Mouse (Mus musculus): ENCODE data around the gene Itpr1.
"Not testable (repeated sequence)": the region's sequence is repeated elsewhere in the genome, so short reads cannot be mapped to it uniquely, and the experiment has no call there.

Gene Itpr1

DNA sequence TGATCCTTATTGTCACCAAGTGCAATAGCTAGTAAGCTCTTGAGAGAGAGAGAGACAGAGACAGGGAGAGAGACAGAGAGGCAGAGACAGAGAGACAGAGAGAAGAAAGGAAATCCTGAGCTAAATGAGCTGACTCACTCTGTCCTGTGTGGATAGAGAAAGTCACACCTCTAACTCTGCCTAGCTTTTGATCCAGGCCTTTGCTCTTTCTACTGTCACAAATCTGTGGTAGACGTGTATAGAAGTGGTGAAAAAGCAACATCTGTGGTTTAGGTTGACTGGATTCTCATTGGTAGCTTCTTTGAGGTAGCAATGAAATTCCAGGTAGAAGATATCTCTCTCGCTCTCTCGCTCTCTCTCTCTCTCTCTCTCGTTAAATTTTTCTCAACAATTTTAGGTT, 322.4 kb downstream of the Itpr1 start:
- in situ Hi-C loops (cut with MseI, MboI): no loop called here

GRCm38 (mm10) chr6:108536546-108537317, 323.8 kb downstream of the Itpr1 start:
- in situ Hi-C loops (cut with MseI, MboI): no loop called here

- in situ Hi-C loops (cut with MseI, MboI): no loop called here
These were observed 325.5 kb downstream of the Itpr1 start for GRCm38 (mm10) chr6:108538406-108538805.

GRCm38 (mm10) chr6:108540441-108540840, 327.5 kb downstream of the Itpr1 start:
- in situ Hi-C loops (cut with MseI, MboI): no loop called here

DNA sequence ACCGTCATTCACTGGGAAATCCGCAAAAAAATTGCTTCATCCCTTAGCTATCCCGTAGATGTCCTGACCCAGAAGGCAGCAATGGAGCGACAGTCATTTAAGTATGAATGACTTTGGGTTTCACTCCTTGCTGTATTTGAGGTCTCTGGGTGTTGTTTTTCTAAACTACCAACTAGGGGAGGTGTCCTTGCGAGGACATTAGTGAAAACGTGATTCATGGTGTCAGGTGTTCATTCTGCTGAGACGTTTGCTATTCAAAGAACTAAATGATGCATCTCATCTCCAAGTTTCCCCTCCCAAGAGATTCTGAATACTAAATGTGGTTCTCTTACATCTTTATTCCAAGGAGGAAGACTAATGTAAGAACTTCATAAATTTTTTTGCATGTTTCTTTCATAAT, 332.0 kb downstream of the Itpr1 start:
- in situ Hi-C loops (cut with MseI, MboI): no loop called here

DNA sequence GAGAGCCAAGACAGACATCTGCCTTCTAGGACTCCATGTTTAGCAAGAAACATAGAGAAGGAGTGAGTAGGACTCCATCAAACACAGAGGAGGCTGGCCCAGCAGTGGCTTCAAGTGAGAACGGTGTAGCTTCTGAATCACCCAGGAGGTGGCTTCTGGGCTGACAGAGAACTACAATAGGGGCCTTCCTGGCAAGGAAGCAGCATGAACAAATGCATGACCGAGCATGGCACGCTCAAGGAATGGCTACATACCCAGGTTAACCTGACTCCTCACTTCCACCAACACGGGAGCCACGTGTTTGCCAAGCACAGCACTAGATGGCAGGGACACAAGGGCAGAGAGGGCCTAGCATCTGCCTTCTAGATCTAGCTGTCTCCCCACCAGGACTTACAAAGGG, 332.6 kb downstream of the Itpr1 start:
- in situ Hi-C loops (cut with MseI, MboI): no loop called here

DNA sequence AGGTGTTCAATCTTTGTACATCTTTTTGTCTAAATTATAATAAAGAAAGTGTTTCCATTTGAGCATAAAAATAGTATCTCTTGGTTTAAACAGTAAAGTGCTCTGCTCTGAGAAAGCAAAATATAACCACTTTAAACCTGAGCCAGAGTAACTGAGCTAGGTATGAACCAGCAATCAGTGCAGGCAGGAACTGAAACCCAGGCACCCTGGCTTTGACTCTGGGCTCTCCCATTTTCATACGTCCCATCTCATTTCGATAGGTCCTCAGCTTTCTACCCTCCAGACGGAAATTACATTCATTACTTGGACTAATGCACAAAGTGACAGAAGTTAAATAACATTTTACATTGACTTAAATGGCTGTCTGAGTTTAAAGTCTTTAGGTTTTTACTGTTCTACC, 335.5 kb downstream of the Itpr1 start:
- in situ Hi-C loops (cut with MseI, MboI): no loop called here

DNA sequence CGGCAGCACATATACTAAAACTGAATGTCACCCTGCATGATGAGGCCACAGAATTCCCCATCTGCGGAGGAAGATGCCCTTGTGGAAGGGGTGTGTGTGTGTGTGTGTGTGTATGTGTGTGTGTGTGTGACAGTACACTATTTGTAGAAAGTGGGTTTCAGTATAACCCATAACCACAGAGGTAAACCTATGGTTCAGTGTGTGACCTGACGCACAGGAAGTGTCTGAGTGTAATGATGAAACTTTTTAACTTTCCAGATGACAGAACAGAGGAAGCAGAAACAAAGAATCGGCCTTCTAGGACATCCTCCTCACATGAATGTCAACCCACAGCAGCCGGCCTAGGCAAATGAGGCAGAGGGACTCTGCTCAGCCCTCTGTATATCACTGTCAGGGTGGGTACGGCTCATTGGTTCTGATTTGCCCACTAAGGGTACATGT, 336.6 kb downstream of the Itpr1 start:
- in situ Hi-C loops (cut with MseI, MboI): no loop called here

DNA sequence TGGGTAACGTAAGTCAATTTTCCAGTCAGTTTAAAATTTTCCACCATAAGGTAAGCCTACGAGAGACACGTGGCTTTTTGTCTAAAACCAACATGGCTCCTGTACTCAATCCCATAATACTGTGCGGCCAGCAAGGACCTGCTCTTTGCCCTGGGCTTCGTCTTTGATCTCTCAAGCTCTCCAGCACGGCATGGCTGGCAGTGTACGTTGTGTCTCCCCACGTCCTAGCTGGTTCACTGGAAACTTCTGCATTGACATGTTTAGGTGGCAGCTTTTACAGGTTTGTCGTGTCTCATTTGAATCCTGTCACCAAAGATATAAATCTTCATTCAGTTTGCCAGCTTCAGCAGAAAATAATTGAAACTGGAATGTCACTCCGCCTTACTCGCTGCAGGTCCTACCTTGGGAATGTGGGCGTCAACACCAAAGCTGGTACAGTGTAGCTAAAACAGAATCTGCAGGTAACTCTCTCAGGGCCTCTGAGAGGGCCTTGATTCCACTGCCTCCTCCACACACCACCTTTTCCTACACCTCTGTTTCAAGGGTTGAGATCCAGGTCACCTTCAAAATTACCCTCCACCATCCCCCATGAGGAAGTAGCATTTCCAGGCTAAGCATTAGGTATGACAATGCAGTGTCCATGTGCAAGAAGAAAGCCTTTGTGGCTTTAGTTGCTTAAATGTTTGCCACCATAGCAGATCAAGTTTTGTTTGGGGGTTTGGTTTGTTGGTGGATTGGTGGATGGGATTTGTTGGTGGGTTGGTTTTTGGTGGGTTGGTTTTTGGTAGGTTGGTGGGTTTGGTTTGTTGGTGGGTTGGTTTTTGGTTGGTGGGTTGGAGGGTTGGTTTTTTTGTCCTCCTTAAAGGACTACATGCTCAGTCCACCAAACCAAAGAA, 339.1 kb downstream of the Itpr1 start:
- in situ Hi-C loops (cut with MseI, MboI): no loop called here

DNA sequence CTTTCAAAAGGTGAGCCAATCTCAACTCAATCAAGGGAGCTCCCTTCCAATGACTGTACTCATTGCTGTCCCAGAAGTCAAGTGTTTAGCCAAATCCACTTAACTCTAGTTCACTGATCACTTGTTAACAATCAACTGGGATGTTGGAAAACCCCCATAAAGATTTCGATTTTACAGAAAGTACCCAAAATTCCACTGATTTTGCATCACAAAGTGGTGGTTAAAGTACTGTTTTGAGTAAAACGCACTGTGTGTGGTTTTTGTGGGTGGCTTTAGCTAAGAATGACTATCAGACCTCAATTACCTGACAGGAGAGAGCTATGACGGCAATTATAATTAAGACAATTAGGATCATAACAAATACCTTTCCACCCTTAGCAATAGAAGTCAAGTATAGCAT, 340.1 kb downstream of the Itpr1 start:
- in situ Hi-C loops (cut with MseI, MboI): no loop called here

GRCm38 (mm10) chr6:108553536-108553935, 340.6 kb downstream of the Itpr1 start:
- in situ Hi-C loops (cut with MseI, MboI): no loop called here

DNA sequence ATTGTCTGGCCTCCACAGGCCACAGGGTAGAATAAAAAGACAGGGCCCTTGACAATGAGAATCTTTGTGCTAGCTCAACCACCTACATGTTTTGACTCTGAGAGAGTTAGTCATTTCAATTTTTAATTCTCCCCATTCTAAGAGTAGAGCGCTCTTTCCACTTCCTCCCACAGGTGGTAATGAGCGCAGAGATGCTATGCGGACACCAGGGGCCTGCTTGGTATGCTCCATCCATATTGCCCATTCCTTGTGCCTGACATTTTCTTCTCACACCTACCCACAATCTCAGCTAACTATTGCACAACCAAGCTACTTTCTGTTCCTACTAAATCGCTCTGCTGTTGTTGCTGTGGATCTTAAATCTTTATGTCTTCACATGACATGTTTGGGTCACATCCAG, 341.5 kb downstream of the Itpr1 start:
- in situ Hi-C loops (cut with MseI, MboI): no loop called here

DNA sequence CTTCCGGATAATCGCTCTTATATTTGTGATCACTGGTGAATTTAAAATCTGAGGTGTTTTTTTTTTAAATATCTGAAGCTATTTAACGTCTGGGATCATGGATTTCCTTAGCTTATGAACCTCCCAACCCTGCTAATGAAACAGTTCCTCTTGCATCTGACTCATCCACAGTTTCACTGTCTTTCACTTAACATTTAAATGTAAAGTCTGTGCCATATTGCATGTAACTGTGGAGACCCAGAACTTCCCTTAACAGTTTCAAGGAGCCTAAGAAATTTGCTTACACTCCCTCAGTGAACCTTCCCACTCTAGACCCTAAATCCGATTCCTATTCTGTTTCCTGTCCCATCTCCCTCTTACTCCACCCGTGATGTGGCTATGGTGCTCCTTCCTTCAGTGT, 342.0 kb downstream of the Itpr1 start:
- in situ Hi-C loops (cut with MseI, MboI): no loop called here

DNA sequence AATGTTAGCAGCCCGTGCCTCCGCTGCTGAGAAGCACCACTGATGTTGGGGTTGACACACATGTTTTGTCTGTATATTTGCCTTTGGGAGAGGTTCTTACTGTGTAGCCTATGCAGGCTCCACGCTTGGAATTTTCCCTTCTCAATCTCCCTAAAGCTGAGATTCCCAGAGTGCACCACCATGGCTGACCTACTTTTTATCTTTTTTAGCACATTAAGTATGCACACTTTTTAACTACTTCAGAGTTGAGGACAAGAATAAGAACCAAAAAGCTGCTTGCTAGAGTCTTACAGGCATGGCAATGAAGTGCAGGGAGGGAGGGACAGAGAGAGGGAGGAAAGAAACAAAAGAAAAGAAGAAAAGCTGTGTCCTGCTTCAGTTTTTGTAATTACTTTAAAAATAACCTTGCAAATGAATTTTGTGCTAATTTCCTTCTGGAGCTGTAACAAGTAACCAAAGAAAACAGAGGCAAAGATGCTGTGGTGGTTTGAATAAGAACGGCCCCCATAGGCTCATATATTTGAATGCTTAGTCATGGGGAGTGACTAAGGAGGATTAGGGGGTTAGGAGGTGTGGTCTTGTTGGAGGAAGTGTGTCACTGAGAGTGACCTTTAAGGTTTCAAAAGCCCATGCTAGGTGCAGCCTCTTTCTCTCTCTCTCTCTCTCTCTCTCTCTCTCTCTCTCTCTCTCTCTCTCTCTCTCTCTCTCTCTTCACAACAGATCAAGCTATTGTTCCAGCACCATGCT, 344.9 kb downstream of the Itpr1 start:
- in situ Hi-C loops (cut with MseI, MboI): no loop called here

GRCm38 (mm10) chr6:108559226-108559625, 346.3 kb downstream of the Itpr1 start:
- in situ Hi-C loops (cut with MseI, MboI): not testable (repeated sequence)

GRCm38 (mm10) chr6:108562971-108563370, 350.1 kb downstream of the Itpr1 start:
- in situ Hi-C loops (cut with MseI, MboI): no loop called here

GRCm38 (mm10) chr6:108565447-108565846, 352.6 kb downstream of the Itpr1 start:
- in situ Hi-C loops (cut with MseI, MboI): not testable (repeated sequence)

- in situ Hi-C loops (cut with MseI, MboI): no loop called here
These were observed 353.7 kb downstream of the Itpr1 start for GRCm38 (mm10) chr6:108566549-108566948.

GRCm38 (mm10) chr6:108569460-108570187, 356.7 kb downstream of the Itpr1 start:
- in situ Hi-C loops (cut with MseI, MboI): no loop called here

DNA sequence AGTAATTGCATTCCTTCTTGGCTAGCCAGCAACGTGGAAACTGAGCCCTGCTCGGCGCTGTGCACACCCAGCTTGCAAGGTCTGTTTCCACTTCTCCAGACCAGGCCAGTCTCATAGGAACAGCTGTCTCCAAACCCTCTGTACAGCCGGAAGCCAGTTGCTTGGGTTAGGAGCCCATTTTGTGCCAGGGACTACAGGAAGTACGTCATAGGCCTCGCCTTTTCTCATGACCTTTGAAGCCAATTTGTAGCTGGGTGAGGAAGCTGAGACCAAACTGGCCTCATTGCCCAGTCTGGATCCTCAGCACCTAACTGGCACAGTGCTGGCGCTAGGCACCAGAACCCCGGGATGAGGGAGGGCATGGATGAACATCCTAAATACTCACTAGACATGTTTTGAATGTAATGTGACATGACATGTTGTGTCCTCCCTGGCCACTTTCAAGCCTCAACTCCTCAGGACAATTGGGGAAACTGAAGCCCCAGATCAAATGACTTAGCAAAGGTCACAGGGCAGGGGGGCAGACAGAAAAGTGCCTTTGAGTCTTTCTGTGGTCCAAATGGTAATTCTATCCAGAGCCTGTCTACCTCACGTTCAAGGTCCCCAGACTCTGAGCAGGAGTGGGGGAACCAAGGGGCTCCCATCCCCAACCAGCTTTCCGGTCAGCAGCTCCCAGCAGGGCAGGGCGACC, 357.6 kb downstream of the Itpr1 start:
- in situ Hi-C loops (cut with MseI, MboI): no loop called here

Measured in mouse trophoblast stem cell (cell line).